Mouse (Mus musculus) granulocyte monocyte progenitor cell, adult 5-6 weeks (primary cell): ENCODE results near the gene 1520401A03Rik. TPM values are rescaled to one million over a fixed set of nuclear protein-coding genes. Genes with fewer than 3 reads are reported as not detected.

Source experiments
- ATAC-seq: replicated peaks from 2 replicates; pipeline ENCODE4 v1.8.0; 2016; ENCODE audit warnings: mild to moderate bottlenecking, moderate TSS enrichment, inconsistent platforms; ENCODE audit not compliant: poor library complexity, severe bottlenecking
- total RNA-seq, 2 experiments: library from RNA; stranded (forward) in 1 of 2; stranded (reverse) in 1 of 2; fragments of 200-712, 200-1000 nt in 1 of 2; fragments of >200 nt in 1 of 2; fragmentation: Nextera tagmentation in 1 of 2; gene quantifications; 2 replicates each; pipeline ENCODE4 v1.2.3; 2014 to 2017

Gene 1520401A03Rik
- total RNA-seq, 2 experiments from 2014 or later = not detected

- no peak for ATAC-seq
Measured at GRCm38 (mm10) chr17:23674271-23674952, 48.2 kb downstream of the 1520401A03Rik start.

DNA sequence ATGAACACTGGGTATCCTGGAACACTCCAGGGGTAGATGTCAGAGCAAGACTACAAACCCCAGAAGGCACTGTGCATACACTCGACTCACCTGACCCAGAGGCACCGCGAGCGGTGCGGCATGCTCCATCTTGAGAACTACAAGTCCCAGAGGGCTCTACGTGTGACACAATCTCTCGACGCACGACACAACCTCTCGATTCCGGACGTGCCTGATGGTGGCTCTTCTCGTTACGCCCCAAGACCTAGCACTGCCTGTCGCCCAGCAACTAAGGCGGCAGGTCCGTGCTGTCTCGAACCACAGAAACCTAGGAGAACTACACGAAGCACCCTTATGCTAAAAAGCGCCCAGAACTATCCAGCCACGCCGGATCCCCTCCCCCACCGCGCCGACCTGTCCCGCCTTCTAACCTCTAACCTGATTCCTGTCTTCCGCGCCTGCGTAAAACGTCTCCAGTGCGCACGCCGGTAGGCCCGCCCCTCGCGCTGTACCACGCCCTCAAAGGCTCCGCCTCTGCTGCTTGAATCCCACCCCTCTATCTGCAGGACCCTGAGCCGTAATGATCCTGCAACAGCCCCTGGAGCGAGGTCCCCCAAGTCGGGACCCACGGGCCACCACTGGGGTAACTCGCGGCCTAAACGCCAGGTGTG lies 49.0 kb downstream of the 1520401A03Rik start, which contains the start of the genes Hcfc1r1 and Thoc6:
Hcfc1r1 (plus strand) TSS at position 173 of the 650 bp plus-strand sequence.
Thoc6 (minus strand) TSS at position 459 of the 650 bp plus-strand sequence.
- peak; percentile 65 for ATAC-seq

DNA sequence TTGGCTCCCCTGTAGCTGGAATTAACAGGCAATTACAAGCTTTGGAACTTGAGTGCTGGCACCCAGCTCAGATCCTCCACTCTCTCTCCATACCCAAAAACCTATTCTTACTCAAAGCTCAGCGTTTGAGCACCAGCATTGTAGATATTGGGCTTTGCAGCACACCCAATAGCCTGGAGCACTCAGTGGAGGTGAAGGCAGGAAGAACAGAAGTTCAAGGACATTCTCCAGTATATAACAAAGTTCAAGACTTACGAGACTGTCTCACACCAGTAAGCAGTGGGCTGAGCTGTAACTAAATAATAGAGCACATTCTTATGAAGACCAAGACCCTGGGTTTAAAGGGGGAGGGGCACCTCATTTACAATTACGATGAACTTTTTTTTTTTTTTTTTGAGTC lies 49.8 kb downstream of the 1520401A03Rik start:
- no peak for ATAC-seq

DNA sequence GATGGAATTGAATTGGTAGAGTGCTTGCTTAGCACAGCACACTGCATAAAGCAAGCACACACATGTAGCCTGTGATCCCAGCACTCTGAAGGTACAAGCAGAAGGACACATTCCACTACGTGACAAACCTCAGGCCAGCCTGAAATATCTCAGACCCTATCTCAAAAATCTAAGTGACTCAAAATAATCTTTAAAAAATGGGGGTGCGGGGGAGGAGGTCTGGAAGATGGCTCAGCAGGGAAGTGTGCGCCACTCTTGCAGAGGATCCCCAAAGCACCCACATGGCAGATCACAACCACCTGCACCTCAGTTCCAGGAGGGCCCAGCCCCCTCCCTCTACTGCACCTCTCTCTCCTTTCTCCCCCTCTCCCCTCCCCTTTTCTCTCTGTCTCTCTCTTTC lies 51.1 kb downstream of the 1520401A03Rik start:
- no peak for ATAC-seq

DNA sequence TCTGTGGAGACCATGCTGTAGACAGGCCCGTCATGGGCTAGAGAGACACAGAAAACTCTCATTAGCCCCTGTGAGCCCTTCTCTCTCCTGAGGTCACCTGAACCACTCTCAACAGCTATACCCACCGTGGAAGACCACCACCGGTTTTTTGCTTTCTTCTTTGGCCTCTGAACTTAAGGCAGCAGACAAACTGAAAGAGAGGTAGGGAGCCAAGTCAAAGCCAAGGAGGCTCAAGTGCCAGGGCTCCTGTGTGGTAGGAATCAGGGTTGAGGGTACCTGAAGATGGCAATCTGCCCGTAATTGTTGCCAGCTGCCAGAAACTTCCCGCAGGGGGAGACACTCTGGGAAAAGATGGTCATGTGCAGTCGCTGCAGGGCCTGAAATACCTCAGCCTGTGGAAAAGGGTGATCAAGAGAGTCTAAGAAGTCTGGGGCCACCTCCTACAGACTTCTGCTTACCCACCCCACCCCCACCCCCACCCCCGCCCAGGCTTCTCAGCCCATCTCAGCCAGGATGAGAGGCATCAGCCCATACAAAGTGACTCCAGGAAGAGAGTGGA lies 52.0 kb downstream of the 1520401A03Rik start:
- ATAC-seq = no peak

DNA sequence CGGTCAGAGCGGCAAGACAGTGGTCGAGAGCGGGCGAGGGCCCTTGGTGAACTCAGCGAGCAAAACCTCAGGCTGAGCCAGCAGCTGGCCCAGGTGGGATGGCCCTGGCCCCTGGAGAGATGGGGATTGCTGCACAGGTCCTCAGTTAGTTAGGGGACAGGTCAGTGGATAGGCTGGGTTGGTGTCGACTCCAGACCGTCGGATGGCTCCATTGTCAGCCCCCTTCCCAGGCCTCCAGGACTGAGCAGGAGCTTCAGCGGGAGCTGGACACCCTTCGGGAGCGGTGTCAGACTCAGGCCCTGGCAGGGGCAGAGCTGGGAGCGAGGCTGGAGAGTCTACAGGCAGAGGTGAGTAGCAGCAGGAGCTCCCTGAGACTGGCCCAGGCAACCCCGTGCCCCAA lies 57.1 kb downstream of the 1520401A03Rik start:
- ATAC-seq = no peak

- ATAC-seq = peak; percentile 57
Measured at GRCm38 (mm10) chr17:23664556-23665021, 58.0 kb downstream of the 1520401A03Rik start.

GRCm38 (mm10) chr17:23661526-23661925 lies 61.1 kb downstream of the 1520401A03Rik start:
- ATAC-seq = peak; percentile 26

DNA sequence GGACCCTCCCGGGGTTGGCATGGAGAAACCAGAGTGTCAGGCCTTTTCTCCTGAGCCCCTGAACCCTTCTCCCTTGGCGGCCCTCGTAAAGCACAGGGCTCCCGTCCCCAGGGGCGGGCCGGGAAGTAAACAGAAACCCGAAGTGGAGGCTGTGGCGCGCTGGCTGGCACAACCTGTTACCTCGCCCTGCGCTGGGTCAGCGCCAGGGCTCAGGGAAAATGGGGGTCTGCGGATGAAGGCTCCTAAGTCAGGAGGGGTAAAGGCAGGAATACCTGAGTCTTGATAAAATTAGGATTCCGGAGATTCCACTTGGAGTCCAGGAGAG lies 61.7 kb downstream of the 1520401A03Rik start:
- ATAC-seq = 0 out of 2 replicates have a peak, but pooled peaks have one; percentile 13

GRCm38 (mm10) chr17:23660117-23660875 lies 62.3 kb downstream of the 1520401A03Rik start, which contains the start of gene Bicdl2:
TSS of gene Bicdl2 (plus strand) at chr17:23660506.
- 0 out of 2 replicates have a peak, but pooled peaks have one; percentile 18 for ATAC-seq

DNA sequence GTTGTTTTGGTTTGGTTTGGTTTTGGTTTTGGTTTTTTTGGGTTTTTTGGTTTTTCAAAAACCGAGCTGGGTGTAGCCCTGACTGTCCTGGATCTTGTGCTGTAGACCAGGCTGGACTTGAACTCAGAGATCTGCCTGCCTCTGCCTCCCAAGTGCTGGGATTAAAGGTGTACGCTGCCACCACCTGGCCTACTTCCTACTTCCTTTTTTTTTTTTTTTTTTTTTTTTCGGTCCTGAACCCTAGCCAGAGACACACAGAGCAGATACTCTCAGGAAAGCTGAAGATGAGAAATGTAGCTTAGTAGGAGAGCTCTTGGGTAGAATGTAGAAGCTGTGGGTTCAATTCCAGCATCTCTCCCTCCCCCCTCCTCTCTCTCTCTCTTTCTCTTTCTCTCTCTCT lies 64.1 kb downstream of the 1520401A03Rik start:
- ATAC-seq = no peak

Other genes with a start within 250 kb of the 1520401A03Rik start
- not detected in 2 replicates for gene Vmn2r117, start 243.1 kb downstream of the 1520401A03Rik start, total RNA-seq (2014; fragmentation: Nextera tagmentation)
- not detected in 2 replicates for gene Vmn2r117, start 243.1 kb downstream of the 1520401A03Rik start, total RNA-seq (2017)
- gene Zfp213, start 158.5 kb downstream of the 1520401A03Rik start, total RNA-seq (2014; fragmentation: Nextera tagmentation) = 4.9 and 6.9 TPM in 2 replicates
- 9.7 and 10.7 TPM in 2 replicates for gene Zfp213, start 158.5 kb downstream of the 1520401A03Rik start, total RNA-seq (2017)
- gene Zfp13, start 123.3 kb downstream of the 1520401A03Rik start, total RNA-seq (2014; fragmentation: Nextera tagmentation) = 1.7 and 2.2 TPM in 2 replicates
- 0.46 and 0.56 TPM in 2 replicates for gene Zfp13, start 123.3 kb downstream of the 1520401A03Rik start, total RNA-seq (2017)
- gene Zscan10, start 121.9 kb downstream of the 1520401A03Rik start, total RNA-seq (2014; fragmentation: Nextera tagmentation) = not detected in 2 replicates
- gene Zscan10, start 121.9 kb downstream of the 1520401A03Rik start, total RNA-seq (2017) = not detected in 2 replicates
- gene Mmp25, start 77.5 kb downstream of the 1520401A03Rik start, total RNA-seq (2014; fragmentation: Nextera tagmentation) = not detected in 2 replicates
- gene Mmp25, start 77.5 kb downstream of the 1520401A03Rik start, total RNA-seq (2017) = 0.47 and 0.57 TPM in 2 replicates
- gene Bicdl2, start 62.3 kb downstream of the 1520401A03Rik start, total RNA-seq (2014; fragmentation: Nextera tagmentation) = not detected in 2 replicates
- gene Bicdl2, start 62.3 kb downstream of the 1520401A03Rik start, total RNA-seq (2017) = not detected in 2 replicates
- gene Hcfc1r1, start 49.2 kb downstream of the 1520401A03Rik start, total RNA-seq (2014; fragmentation: Nextera tagmentation) = 48.9 and 51.5 TPM in 2 replicates
- gene Hcfc1r1, start 49.2 kb downstream of the 1520401A03Rik start, total RNA-seq (2017) = 13.5 and 16.6 TPM in 2 replicates
- gene Thoc6, start 48.9 kb downstream of the 1520401A03Rik start, total RNA-seq (2014; fragmentation: Nextera tagmentation) = 49.8 and 50.2 TPM in 2 replicates
- 37.1 and 39.3 TPM in 2 replicates for gene Thoc6, start 48.9 kb downstream of the 1520401A03Rik start, total RNA-seq (2017)
- 5.1 and 7.8 TPM in 2 replicates for gene Tnfrsf12a, start 45.3 kb downstream of the 1520401A03Rik start, total RNA-seq (2014; fragmentation: Nextera tagmentation)
- gene Tnfrsf12a, start 45.3 kb downstream of the 1520401A03Rik start, total RNA-seq (2017) = 4.7 and 7.7 TPM in 2 replicates
- 0.67 TPM in 1 of 2 replicates, not detected in the other for gene Cldn6, start 43.5 kb downstream of the 1520401A03Rik start, total RNA-seq (2014; fragmentation: Nextera tagmentation)
- not detected in 2 replicates for gene Cldn6, start 43.5 kb downstream of the 1520401A03Rik start, total RNA-seq (2017)
- gene Cldn9, start 38.8 kb downstream of the 1520401A03Rik start, total RNA-seq (2014; fragmentation: Nextera tagmentation) = not detected in 2 replicates
- gene Cldn9, start 38.8 kb downstream of the 1520401A03Rik start, total RNA-seq (2017) = not detected in 2 replicates
- 63.7 and 86.7 TPM in 2 replicates for gene Pkmyt1, start 3.6 kb upstream of the 1520401A03Rik start, total RNA-seq (2014; fragmentation: Nextera tagmentation)
- gene Pkmyt1, start 3.6 kb upstream of the 1520401A03Rik start, total RNA-seq (2017) = 22.0 and 24.3 TPM in 2 replicates
- 0.69 and 2.4 TPM in 2 replicates for gene Paqr4, start 18.1 kb upstream of the 1520401A03Rik start, total RNA-seq (2014; fragmentation: Nextera tagmentation)
- gene Paqr4, start 18.1 kb upstream of the 1520401A03Rik start, total RNA-seq (2017) = 2.2 and 2.5 TPM in 2 replicates
- not detected in 2 replicates for gene Kremen2, start 23.1 kb upstream of the 1520401A03Rik start, total RNA-seq (2014; fragmentation: Nextera tagmentation)
- not detected in 2 replicates for gene Kremen2, start 23.1 kb upstream of the 1520401A03Rik start, total RNA-seq (2017)
- 10.3 and 17.5 TPM in 2 replicates for gene Flywch1, start 48.8 kb upstream of the 1520401A03Rik start, total RNA-seq (2014; fragmentation: Nextera tagmentation)
- 15.2 and 22.4 TPM in 2 replicates for gene Flywch1, start 48.8 kb upstream of the 1520401A03Rik start, total RNA-seq (2017)
- gene Flywch2, start 63.3 kb upstream of the 1520401A03Rik start, total RNA-seq (2014; fragmentation: Nextera tagmentation) = 0.80 and 7.2 TPM in 2 replicates
- gene Flywch2, start 63.3 kb upstream of the 1520401A03Rik start, total RNA-seq (2017) = 0.30 TPM in 1 of 2 replicates, not detected in the other
- gene Srrm2, start 67.7 kb upstream of the 1520401A03Rik start, total RNA-seq (2014; fragmentation: Nextera tagmentation) = 563 and 623 TPM in 2 replicates
- gene Srrm2, start 67.7 kb upstream of the 1520401A03Rik start, total RNA-seq (2017) = 126 TPM in 2 replicates
- gene Elob, start 106.4 kb upstream of the 1520401A03Rik start, total RNA-seq (2014; fragmentation: Nextera tagmentation) = 318 and 455 TPM in 2 replicates
- 124 and 129 TPM in 2 replicates for gene Elob, start 106.4 kb upstream of the 1520401A03Rik start, total RNA-seq (2017)
- not detected in 2 replicates for gene Prss33, start 113.3 kb upstream of the 1520401A03Rik start, total RNA-seq (2014; fragmentation: Nextera tagmentation)
- not detected in 2 replicates for gene Prss33, start 113.3 kb upstream of the 1520401A03Rik start, total RNA-seq (2017)
- not detected in 2 replicates for gene Prss32, start 121.1 kb upstream of the 1520401A03Rik start, total RNA-seq (2014; fragmentation: Nextera tagmentation)
- not detected in 2 replicates for gene Prss32, start 121.1 kb upstream of the 1520401A03Rik start, total RNA-seq (2017)
- gene Prss41, start 121.4 kb upstream of the 1520401A03Rik start, total RNA-seq (2014; fragmentation: Nextera tagmentation) = not detected in 2 replicates
- gene Prss41, start 121.4 kb upstream of the 1520401A03Rik start, total RNA-seq (2017) = not detected in 2 replicates
- gene Prss21, start 145.3 kb upstream of the 1520401A03Rik start, total RNA-seq (2014; fragmentation: Nextera tagmentation) = not detected in 2 replicates
- gene Prss21, start 145.3 kb upstream of the 1520401A03Rik start, total RNA-seq (2017) = not detected in 2 replicates
- not detected in 2 replicates for gene Dcpp1, start 158.1 kb upstream of the 1520401A03Rik start, total RNA-seq (2014; fragmentation: Nextera tagmentation)
- not detected in 2 replicates for gene Dcpp1, start 158.1 kb upstream of the 1520401A03Rik start, total RNA-seq (2017)
- gene Dcpp2, start 158.1 kb upstream of the 1520401A03Rik start, total RNA-seq (2014; fragmentation: Nextera tagmentation) = not detected in 2 replicates
- gene Dcpp2, start 158.1 kb upstream of the 1520401A03Rik start, total RNA-seq (2017) = not detected in 2 replicates
- gene Dcpp3, start 194.7 kb upstream of the 1520401A03Rik start, total RNA-seq (2014; fragmentation: Nextera tagmentation) = not detected in 2 replicates
- gene Dcpp3, start 194.7 kb upstream of the 1520401A03Rik start, total RNA-seq (2017) = not detected in 2 replicates
- not detected in 2 replicates for gene Sbp, start 218.9 kb upstream of the 1520401A03Rik start, total RNA-seq (2014; fragmentation: Nextera tagmentation)
- gene Sbp, start 218.9 kb upstream of the 1520401A03Rik start, total RNA-seq (2017) = not detected in 2 replicates
- gene Sbpl, start 232.5 kb upstream of the 1520401A03Rik start, total RNA-seq (2014; fragmentation: Nextera tagmentation) = not detected in 2 replicates
- not detected in 2 replicates for gene Sbpl, start 232.5 kb upstream of the 1520401A03Rik start, total RNA-seq (2017)